Mouse (Mus musculus) forebrain, embryonic 14.5 days (tissue): Measurements from ENCODE around the gene Tcf12. TPM values are rescaled to one million over a fixed set of nuclear protein-coding genes. Genes with fewer than 3 reads are reported as not detected.

Experiments used
- ATAC-seq: fragments of 200-750 bp; cut with Nextera tagmentation; 2 replicates; pipeline ENCODE4 v1.8.0; 2017; ENCODE audit warnings: mild to moderate bottlenecking, moderate library complexity
- DNase-seq: peaks from one replicate; pipeline ENCODE4 v3.0.0-alpha.2; 2015; ENCODE audit warnings: low spot score
- H3K27ac ChIP-seq: fragments of 300-500 bp; sonication (generic); 2 replicates; pipeline ENCODE4 v1.5.1; 2014; ENCODE audit warnings: low read depth, mild to moderate bottlenecking, control low read depth, low read length, moderate library complexity
- H3K27me3 ChIP-seq: fragments of 300-500 bp; sonication (generic); replicated peaks from 2 replicates; pipeline ENCODE4 v1.6.1; 2014; ENCODE audit warnings: low read length, control low read depth, mixed read lengths; ENCODE audit not compliant: control insufficient read depth, insufficient read depth
- H3K36me3 ChIP-seq: fragments of 300-500 bp; sonication (generic); 2 replicates; pipeline ENCODE4 v1.6.1; 2014; ENCODE audit warnings: low read length, control low read depth; ENCODE audit not compliant: control insufficient read depth, insufficient read depth
- H3K4me1 ChIP-seq: fragments of 300-500 bp; sonication (generic); 2 replicates; pipeline ENCODE4 v1.6.1; 2014; ENCODE audit warnings: antibody characterized with exemption, low read length, control low read depth; ENCODE audit not compliant: control insufficient read depth, insufficient read depth
- H3K4me2 ChIP-seq: fragments of 300-500 bp; sonication (generic); 2 replicates; pipeline ENCODE4 v1.6.1; 2014; ENCODE audit warnings: mild to moderate bottlenecking, control low read depth, low read length
- H3K4me3 ChIP-seq: fragments of 300-500 bp; sonication (generic); 2 replicates; pipeline ENCODE4 v1.5.1; 2014; ENCODE audit warnings: low read depth, low read length, control low read depth
- H3K9ac ChIP-seq: fragments of 300-500 bp; sonication (generic); 2 replicates; pipeline ENCODE4 v1.6.1; 2014; ENCODE audit warnings: mild to moderate bottlenecking, low read length, control low read depth, moderate library complexity
- H3K9me3 ChIP-seq: fragments of 300-500 bp; sonication (generic); replicated peaks from 2 replicates; pipeline ENCODE4 v1.6.1; 2016; ENCODE audit warnings: low read length, control low read depth, mixed read lengths; ENCODE audit not compliant: control insufficient read depth
- WGBS: fragments of 180-500 bp; shearing (Covaris S2); extraction: QIAGEN DNeasy Blood & Tissue Kit; methylation state at CpG from one replicate; pipeline ENCODE4 v1.1.7; 2014; 5-methylcytosine and 5-hydroxymethylcytosine counted together
- polyA plus RNA-seq: library from polyadenylated mRNA; unstranded; fragments of >200 nt; fragmentation: Nextera tagmentation; extraction: Ambion mirVana; gene quantifications from 2 replicates; pipeline ENCODE4 v1.2.1, GENCODE M21; 2014

Tcf12 gene
- polyA plus RNA-seq, 1 experiment from 2014 or later = 68.1 TPM

DNA sequence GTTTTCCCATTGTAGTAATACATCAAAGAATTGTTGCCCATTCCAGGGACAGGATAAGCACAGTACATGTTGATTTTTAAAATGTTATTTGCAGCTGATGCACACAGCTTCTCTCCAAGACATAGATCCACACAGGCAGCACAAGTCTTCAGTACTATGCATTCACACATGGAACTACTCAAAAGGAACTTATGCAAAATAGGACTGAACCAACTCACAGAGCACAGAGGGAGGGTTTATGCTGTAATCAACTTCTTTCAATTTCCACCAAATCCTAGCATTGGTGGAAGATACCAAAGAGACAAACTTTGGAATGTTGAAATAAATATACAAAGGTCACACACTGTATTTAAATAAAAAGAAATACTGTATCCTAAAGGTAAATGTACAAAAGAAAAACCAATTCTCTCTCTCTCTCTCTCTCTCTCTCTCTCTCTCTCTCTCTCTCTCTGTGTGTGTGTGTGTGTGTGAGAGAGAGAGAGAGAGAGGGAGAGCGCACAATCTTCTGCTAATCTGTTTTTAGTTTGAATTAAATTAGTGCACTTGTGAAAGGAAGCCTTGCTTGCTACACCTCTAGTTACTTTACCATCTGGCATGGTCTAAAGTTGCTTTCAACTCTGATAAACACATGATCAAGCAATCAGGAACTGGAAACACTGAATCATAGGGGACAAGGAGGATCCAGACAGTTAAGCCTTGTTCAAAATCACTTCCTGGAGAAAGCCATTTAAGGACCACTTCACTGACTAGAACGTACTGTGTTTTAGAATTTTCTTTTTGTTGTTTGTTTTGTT, 215.5 kb downstream of the Tcf12 start:
- Histone ChIP-seq H3K9me3 (no peaks in the 10 kb centered on the region), H3K4me1 (peaks cover 10% of the 10 kb centered on the region), H3K4me3 (peak overlapping the region; percentile 13; the same call in 1 of the 2 replicates), H3K9ac (no peak overlapping the region), H3K27ac (no peak overlapping the region), H3K27me3 (no peaks in the 10 kb centered on the region), H3K36me3 (no peaks in the 10 kb centered on the region), H3K4me2 (peak overlapping the region; percentile 18; the same call in 1 of the 2 replicates)
- DNase-seq (peak; percentile 91), ATAC-seq (peak; percentile 77)
- 1% methylated on average over 2 of the region's 2 CpGs for WGBS

DNA sequence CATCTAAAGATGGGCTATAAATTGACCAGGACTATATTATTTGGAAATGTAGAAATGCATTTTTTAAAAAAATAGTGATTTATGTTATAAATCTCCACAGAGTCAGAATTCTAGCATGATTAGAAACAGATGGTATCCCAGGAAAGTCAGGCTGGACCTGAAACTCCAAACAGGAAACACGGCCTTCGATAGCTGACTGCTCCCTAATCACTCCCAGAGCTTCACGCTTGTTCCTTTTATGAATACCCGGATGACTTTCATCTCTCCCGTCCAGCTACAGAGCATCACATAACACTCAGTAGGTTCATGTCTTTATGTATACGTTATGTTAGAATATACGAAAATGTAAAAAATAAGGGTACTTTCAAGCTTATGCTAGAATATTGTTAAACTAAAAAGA, 216.4 kb downstream of the Tcf12 start:
- H3K27ac ChIP-seq = no peak overlapping the region
- no peaks in the 10 kb centered on the region for H3K27me3 ChIP-seq
- DNase-seq = peak; percentile 44
- no peaks in the 10 kb centered on the region for H3K36me3 ChIP-seq
- 0 out of 2 replicates have a peak overlapping the region, but pooled peaks have one; percentile 37 for H3K9ac ChIP-seq
- peak overlapping the region; percentile 13; the same call in 1 of the 2 replicates for H3K4me3 ChIP-seq
- H3K9me3 ChIP-seq = no peaks in the 10 kb centered on the region
- whole genome bisulfite sequencing = 37% methylated on average over 7 of the region's 7 CpGs
- ATAC-seq = no peak
- peaks cover 10% of the 10 kb centered on the region for H3K4me1 ChIP-seq
- H3K4me2 ChIP-seq = peak overlapping the region; percentile 44; the same call in 1 of the 2 replicates

DNA sequence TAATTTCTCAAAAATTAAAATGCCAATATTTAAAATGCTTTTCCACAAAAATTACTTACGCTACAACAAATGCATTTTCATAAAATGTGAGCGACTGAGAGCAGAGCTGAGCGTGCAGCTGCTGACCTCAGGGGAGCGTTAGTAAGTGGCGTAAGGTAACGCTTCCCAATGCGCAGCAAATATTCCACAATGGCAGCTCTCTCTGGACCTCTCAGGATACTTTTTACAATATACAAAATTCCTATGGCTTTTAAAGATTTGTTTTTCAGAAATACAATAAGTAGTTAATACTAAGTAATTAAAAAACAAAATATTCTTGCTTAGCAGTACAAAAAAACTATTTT, 216.8 kb downstream of the Tcf12 start:
- Histone ChIP-seq H3K4me1 (peaks cover 10% of the 10 kb centered on the region), H3K36me3 (no peaks in the 10 kb centered on the region), H3K4me2 (peak overlapping the region; percentile 44), H3K4me3 (peak overlapping the region; percentile 15), H3K27me3 (no peaks in the 10 kb centered on the region), H3K9ac (no peak overlapping the region), H3K27ac (no peak overlapping the region), H3K9me3 (no peaks in the 10 kb centered on the region)
- 72% methylated on average over 7 of the region's 7 CpGs for WGBS
- ATAC-seq (no peak), DNase-seq (no peak)

GRCm38 (mm10) chr9:71894246-71894942, 217.3 kb downstream of the Tcf12 start:
- peaks cover 10% of the 10 kb centered on the region for H3K4me1 ChIP-seq
- H3K9ac ChIP-seq = peak overlapping the region; percentile 43; the same call in 1 of the 2 replicates
- 48% methylated on average over 11 of the region's 11 CpGs for WGBS
- H3K4me3 ChIP-seq = peak overlapping the region; percentile 15
- no peaks in the 10 kb centered on the region for H3K27me3 ChIP-seq
- peak overlapping the region; percentile 44 for H3K4me2 ChIP-seq
- ATAC-seq (no peak), DNase-seq (no peak)
- no peaks in the 10 kb centered on the region for H3K9me3 ChIP-seq
- no peak overlapping the region for H3K27ac ChIP-seq
- H3K36me3 ChIP-seq = no peaks in the 10 kb centered on the region

GRCm38 (mm10) chr9:71888450-71888849, 223.2 kb downstream of the Tcf12 start:
- no peak overlapping the region for H3K9ac ChIP-seq
- no peak overlapping the region for H3K27ac ChIP-seq
- no peaks in the 10 kb centered on the region for H3K4me1 ChIP-seq
- 41% methylated on average over 5 of the region's 5 CpGs for WGBS
- H3K36me3 ChIP-seq = peaks cover 3% of the 10 kb centered on the region; the same call in 1 of the 2 replicates
- no peak for ATAC-seq
- H3K9me3 ChIP-seq = no peaks in the 10 kb centered on the region
- no peak overlapping the region for H3K4me3 ChIP-seq
- no peak overlapping the region for H3K4me2 ChIP-seq
- no peak for DNase-seq
- no peaks in the 10 kb centered on the region for H3K27me3 ChIP-seq

GRCm38 (mm10) chr9:71880629-71881028, 231.0 kb downstream of the Tcf12 start:
- Histone ChIP-seq H3K4me1 (peaks cover 30% of the 10 kb centered on the region), H3K36me3 (peaks cover 18% of the 10 kb centered on the region), H3K4me3 (no peak overlapping the region), H3K4me2 (no peak overlapping the region), H3K27ac (no peak overlapping the region), H3K27me3 (no peaks in the 10 kb centered on the region), H3K9ac (no peak overlapping the region), H3K9me3 (no peaks in the 10 kb centered on the region)
- 5% methylated on average over 1 of the region's 1 CpGs for WGBS
- peak; percentile 53 for DNase-seq
- no peak for ATAC-seq

GRCm38 (mm10) chr9:71879972-71880371, 231.7 kb downstream of the Tcf12 start:
- H3K9ac ChIP-seq = no peak overlapping the region
- peaks cover 23% of the 10 kb centered on the region for H3K36me3 ChIP-seq
- peak; percentile 61 for ATAC-seq

GRCm38 (mm10) chr9:71879415-71879814, 232.3 kb downstream of the Tcf12 start:
- WGBS = 4% methylated on average over 2 of the region's 2 CpGs
- Histone ChIP-seq H3K9me3 (no peaks in the 10 kb centered on the region), H3K4me3 (no peak overlapping the region), H3K4me1 (peaks cover 30% of the 10 kb centered on the region), H3K27me3 (no peaks in the 10 kb centered on the region), H3K36me3 (peaks cover 29% of the 10 kb centered on the region), H3K27ac (no peak overlapping the region), H3K9ac (no peak overlapping the region), H3K4me2 (no peak overlapping the region; the same call in 1 of the 2 replicates)
- ATAC-seq (peak; percentile 85), DNase-seq (peak; percentile 87)

More at GRCm38 (mm10) chr9:71879972-71880371, 231.7 kb downstream of the Tcf12 start:
- H3K27ac ChIP-seq = peak overlapping the region; percentile 30; the same call in 1 of the 2 replicates
- H3K27me3 ChIP-seq = no peaks in the 10 kb centered on the region
- H3K4me3 ChIP-seq = no peak overlapping the region
- 6% methylated on average over 5 of the region's 5 CpGs for WGBS
- H3K4me1 ChIP-seq = peaks cover 30% of the 10 kb centered on the region
- H3K4me2 ChIP-seq = no peak overlapping the region
- H3K9me3 ChIP-seq = no peaks in the 10 kb centered on the region
- DNase-seq = peak; percentile 49
